Mouse (Mus musculus): ENCODE measurements at regions not wholly inside any gene's neighbourhood (a gene's known extent, or its start where the extent isn't known, plus 50 kb on each side); places are given as distances from the start of the nearest gene placed in this dataset.

GRCm38 (mm10) chr2:27812946-27813345 lies 73.3 kb upstream of the Col5a1 start:
- TF ChIP-seq CTCF (IDR thresholded peaks at IDR 0.05; ENCODE audit: low read depth): no peak
- TF ChIP-seq EP300 (IDR thresholded peaks at IDR 0.05; ENCODE audit: low read depth): no peak
